Comparison of ENCODE assay signal across 10 mouse cellular contexts in genomic region chr3:106131690-106132089, GRCm38 (mm10). TPM values are rescaled to one million over a fixed set of nuclear protein-coding genes. Genes with fewer than 3 reads are reported as not detected.
A peak's percentile ranks its signal among the peaks of the same experiment; 100 is the strongest.
DNase-seq lines count a peak whose midpoint lies in the region; TF ChIP-seq lines count a peak whose summit lies in the region.
"Had no signal": no experiment of that assay in that cellular context is flagged by ENCODE, and none has a peak within 500 bp of the region (broad histone marks: within the 10 kb centered on the region; RNA-seq: fewer than 3 reads in every experiment).

No protein-coding gene starts in this region.

- H3K4me3 ChIP-seq in kidney, adult 2 months (ENCODE audit: insufficient read depth, low read depth, low read length), result no peak overlapping the region

- H3K27me3 ChIP-seq in kidney, adult 2 months (replicated peaks; ENCODE audit: control insufficient read depth, insufficient read depth, low read length), result peaks cover 2% of the 10 kb centered on the region; the same call in 1 of the 2 replicates

- no peak overlapping the region for H3K27ac ChIP-seq in kidney, adult 2 months (ENCODE audit: insufficient read depth, low read depth, low read length)

- TF ChIP-seq CTCF in kidney, adult 2 months (conservative IDR thresholded peaks at IDR 0.05; ENCODE audit: insufficient read depth, insufficient read length, low read depth, low read length), result no peak

- peak; percentile 97 for DNase-seq in cerebellum, adult 11-12 months
- peak; percentile 92 to 96 for DNase-seq in cerebellum, postnatal 36 days
- peak; percentile 95 for DNase-seq in layer of hippocampus, adult 9-10 months (ENCODE audit: low spot score)
- peak; percentile 60 for DNase-seq in retina, embryonic 14.5 days (ENCODE audit: low spot score)
- DNase-seq in thymus, postnatal 14 days, result no peak
- DNase-seq in spleen, postnatal 10 days (ENCODE audit: low spot score in 2 of 2), result no peak
- DNase-seq in kidney, adult 2 months, result no peak
- DNase-seq: lung, embryonic 14.5 days had no signal

- H3K36me3 ChIP-seq in kidney, adult 2 months (ENCODE audit: control insufficient read depth, insufficient read depth, low read length), result no peaks in the 10 kb centered on the region

- no peak for TF ChIP-seq POLR2A in kidney, adult 2 months (IDR thresholded peaks at IDR 0.05; ENCODE audit: low read depth, low read length)

- WGBS in kidney, adult 2 months, result 56% methylated on average over 5 of the region's 5 CpGs

- no peaks in the 10 kb centered on the region for H3K4me1 ChIP-seq in kidney, adult 2 months (ENCODE audit: control insufficient read depth, insufficient read depth, low read length)

RNA-seq across cellular contexts. Expression of gene Chia1, which starts 18.7 kb away (rescaled TPM):
- 0.11 TPM in 2 replicates for polyA plus RNA-seq in kidney, adult 2 months (2012; rRNA removed)
- polyA plus RNA-seq: intestine, embryonic 16.5 days; neural tube, embryonic 11.5 days had no signal

RNA-seq across cellular contexts. Expression of gene Chil3, which starts 35.7 kb away (rescaled TPM):
- polyA plus RNA-seq in kidney, adult 2 months (2012; rRNA removed), result 0.14 and 0.16 TPM in 2 replicates
- polyA plus RNA-seq: lung, embryonic 14.5 days; neural tube, embryonic 11.5 days had no signal

Comparison
In these comparisons a context has a peak if more than half of its experiments do, and no peak if none do; other contexts are left out.
1. DNase-seq: peak in cerebellum, adult 11-12 months (single experiment), cerebellum, postnatal 36 days (2 of 2), layer of hippocampus, adult 9-10 months (single experiment) and retina, embryonic 14.5 days (single experiment); none in thymus, postnatal 14 days (single experiment), spleen, postnatal 10 days (0 of 2) and kidney, adult 2 months (single experiment).